In genomic region chr2:49177015-49177414, GRCm38 (mm10) we compare ENCODE assay signal across 18 mouse cellular contexts.
"Had no signal": no experiment of that assay in that cellular context is flagged by ENCODE, and none has a peak within 500 bp of the region (broad histone marks: within the 10 kb centered on the region; RNA-seq: fewer than 3 reads in every experiment).

No protein-coding gene starts in this region.

- H3K4me2 ChIP-seq: limb, embryonic 12.5 days; lung, embryonic 14.5 days; neural tube, embryonic 13.5 days; stomach, embryonic 15.5 days had no signal

- H3K36me3 ChIP-seq: stomach, embryonic 15.5 days had no signal

- DNase-seq: kidney, adult 2 months; kidney, postnatal 14 days; layer of hippocampus, adult 9-11 months; layer of hippocampus, postnatal 36 days; liver; lung, embryonic 14.5 days; lung, postnatal 14 days; midbrain, embryonic 14.5 days; retina, postnatal 1 day; right cerebral cortex, postnatal 4 days; thymus, adult 2 months; thymus, postnatal 36 days had no signal

- H3K27me3 ChIP-seq: limb, embryonic 12.5 days; neural tube, embryonic 13.5 days; stomach, embryonic 15.5 days had no signal

- H3K27ac ChIP-seq: limb, embryonic 12.5 days; liver, embryonic 14.5 days; midbrain, embryonic 10.5 days; neural tube, embryonic 13.5 days; stomach, embryonic 15.5 days had no signal

- H3K4me3 ChIP-seq: limb, embryonic 12.5 days; midbrain, embryonic 10.5 days; neural tube, embryonic 13.5 days; stomach, embryonic 15.5 days had no signal

- H3K9me3 ChIP-seq: limb, embryonic 12.5 days; midbrain, embryonic 10.5 days; neural tube, embryonic 13.5 days; stomach, embryonic 15.5 days had no signal

- H3K4me1 ChIP-seq: limb, embryonic 12.5 days; midbrain, embryonic 10.5 days; neural tube, embryonic 13.5 days; stomach, embryonic 15.5 days had no signal

- H3K9ac ChIP-seq: limb, embryonic 12.5 days; liver, embryonic 14.5 days; lung, embryonic 14.5 days; neural tube, embryonic 13.5 days; stomach, embryonic 15.5 days had no signal

- ATAC-seq: intestine, embryonic 16.5 days had no signal
